Mouse (Mus musculus) urinary bladder, postnatal 36 days (tissue): ENCODE measurements at regions not wholly inside any gene's neighbourhood (a gene's known extent, or its start where the extent isn't known, plus 50 kb on each side); places are given as distances from the start of the nearest gene placed in this dataset.

Experiments used
- DNase-seq, 2 experiments: peaks; one replicate each; pipeline ENCODE4 v3.0.0; 2022; ENCODE audit warnings: low spot score in 2 of 2, mixed read lengths in 1 of 2

DNA sequence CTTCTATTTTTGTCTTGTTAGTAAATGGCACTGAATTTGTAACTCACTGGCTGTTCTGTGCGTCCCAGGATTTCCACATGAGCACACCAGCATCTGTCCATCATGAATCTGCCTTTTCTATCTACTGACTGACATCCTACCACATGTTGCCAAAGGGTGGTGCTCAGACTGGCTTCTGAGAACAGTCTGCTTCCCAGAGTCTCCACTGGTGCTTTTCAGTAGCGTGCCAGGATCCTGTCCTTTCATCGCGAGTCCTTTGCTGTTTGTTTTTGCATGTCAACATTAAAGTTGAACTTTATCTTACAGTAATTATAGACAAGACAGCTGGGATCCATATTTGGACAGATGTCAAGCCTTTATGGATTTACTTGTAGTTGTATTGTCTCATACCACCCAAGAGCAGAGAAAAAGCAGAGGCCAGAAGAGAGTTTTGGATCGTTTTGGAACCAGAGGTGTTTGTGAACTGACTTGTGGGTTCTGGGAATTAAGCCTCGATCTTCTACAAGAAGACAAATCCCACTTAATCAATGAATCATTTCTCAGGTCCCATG, 314.0 kb upstream of the Agtr1b start:
- no peak for DNase-seq

DNA sequence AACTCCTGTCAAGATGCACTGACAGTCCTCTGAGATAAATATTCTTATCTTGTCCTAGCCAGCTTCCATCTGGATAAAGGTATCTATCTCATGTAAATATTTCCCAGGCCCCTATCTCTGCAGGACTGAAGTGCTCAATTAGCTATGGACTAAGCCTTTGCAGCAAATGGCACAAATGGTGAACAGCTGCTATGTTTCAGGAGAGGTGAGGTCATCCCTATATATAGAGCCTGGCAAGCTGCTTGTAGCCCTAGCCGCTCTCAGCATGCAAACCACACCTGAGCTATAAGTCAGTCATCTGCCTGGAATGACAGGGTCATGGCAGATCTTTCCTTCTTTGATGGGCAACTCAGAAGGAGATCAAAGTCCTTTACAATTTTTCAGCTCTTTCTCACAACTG, 294.9 kb upstream of the Agtr1b start:
- DNase-seq: no peak

DNA sequence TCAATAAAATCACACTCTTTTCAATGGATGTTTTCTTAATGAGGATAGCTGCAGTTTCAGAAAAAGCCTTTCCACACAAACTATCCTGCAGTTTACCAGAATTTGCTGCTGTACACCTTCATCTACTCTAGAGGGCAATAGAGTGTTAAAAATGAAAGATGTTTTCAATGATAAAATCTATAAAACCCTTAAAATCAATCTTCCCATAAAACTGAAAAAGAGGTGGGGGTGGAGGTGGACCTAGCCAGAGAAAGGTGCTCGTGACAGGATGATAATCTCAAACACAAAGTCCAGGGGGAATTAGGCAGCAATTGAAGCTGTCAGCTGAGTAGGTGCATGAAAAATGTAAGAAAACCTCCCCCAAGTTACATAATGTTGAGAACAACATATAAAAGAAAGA, 288.4 kb upstream of the Agtr1b start:
- DNase-seq: no peak
